Mouse (Mus musculus): Measurements from ENCODE around the gene Birc5.

- no peak for TF ChIP-seq GATA1 (IDR thresholded peaks at IDR 0.05; ENCODE audit: borderline replicate concordance, low read length)
- no peak for TF ChIP-seq FLI1 (IDR thresholded peaks at IDR 0.05; ENCODE audit: low read length)
These were observed 45.8 kb upstream of the Birc5 start for GRCm38 (mm10) chr11:117803166-117803688.

Measured in megakaryocyte, embryonic 14.5 days (primary cell).